Mouse (Mus musculus) heart, adult 2 months (tissue): Measurements from ENCODE around the gene Nup210l. TPM values are rescaled to one million over a fixed set of nuclear protein-coding genes. Genes with fewer than 3 reads are reported as not detected.
"Not testable (repeated sequence)": the region's sequence is repeated elsewhere in the genome, so short reads cannot be mapped to it uniquely, and the experiment has no call there.

Source experiments
- DNase-seq, 2 experiments: peaks; one replicate each; pipeline ENCODE4 v3.0.0; 2021
- H3K27ac ChIP-seq: fragments of 200-600 bp; 2 replicates; pipeline ENCODE4 v1.8.1; 2022
- H3K27me3 ChIP-seq: fragments of 200-500 bp; 2 replicates; pipeline ENCODE4 v1.6.1; 2012; ENCODE audit warnings: mild to moderate bottlenecking, low read length, inconsistent platforms, mixed read lengths; ENCODE audit not compliant: control insufficient read depth, insufficient read depth
- H3K36me3 ChIP-seq: fragments of 200-500 bp; 2 replicates; pipeline ENCODE4 v1.6.1; 2012; ENCODE audit warnings: low read length, inconsistent platforms; ENCODE audit not compliant: control insufficient read depth, insufficient read depth
- H3K4me1 ChIP-seq: fragments of 200-500 bp; 2 replicates; pipeline ENCODE4 v1.6.1; 2011; ENCODE audit warnings: low read length; ENCODE audit not compliant: control insufficient read depth, insufficient read depth
- H3K4me3 ChIP-seq: fragments of 200-600 bp; 2 replicates; pipeline ENCODE4 v1.8.1; 2022
- H3K79me2 ChIP-seq: fragments of 200-500 bp; replicated peaks from 2 replicates; pipeline ENCODE4 v1.6.1; 2012; ENCODE audit warnings: mild to moderate bottlenecking, inconsistent platforms, low read length, moderate library complexity, mixed read lengths; ENCODE audit not compliant: control insufficient read depth, insufficient read depth
- H3K9ac ChIP-seq: fragments of 200-500 bp; 2 replicates; pipeline ENCODE4 v1.6.1; 2012; ENCODE audit warnings: low read depth, mild to moderate bottlenecking, control low read depth, inconsistent platforms, low read length, mixed read lengths
- CTCF ChIP-seq: fragments of 200-600 bp; IDR thresholded peaks from 2 replicates; pipeline ENCODE4 v1.8.1; 2022; ENCODE audit warnings: antibody characterized with exemption, mild to moderate bottlenecking, moderate library complexity
- EP300 ChIP-seq: fragments of 200-500 bp; IDR thresholded peaks from 2 replicates; pipeline ENCODE4 v1.6.1; 2011; ENCODE audit warnings: low read depth, low read length, control low read depth; ENCODE audit not compliant: insufficient read depth
- POLR2A ChIP-seq: fragments of 200-500 bp; IDR thresholded peaks from 2 replicates; pipeline ENCODE4 v1.6.1; 2011; ENCODE audit warnings: mild to moderate bottlenecking, low read depth, low read length, control low read depth; ENCODE audit not compliant: insufficient read depth
- WGBS: fragments of 180-500 bp; shearing (Covaris S2); methylation state at CpG from one replicate; pipeline ENCODE4 v1.1.7; 2018; 5-methylcytosine and 5-hydroxymethylcytosine counted together
- intact Hi-C: fragments of 180-260 bp; cut with DNase I; formaldehyde crosslinking; loops from one replicate; pipeline ENCODE4 v1.15.1; 2025
- polyA plus RNA-seq: library from polyadenylated mRNA; depleted of rRNA; stranded (reverse); fragments of >200 nt; gene quantifications from 2 replicates; pipeline ENCODE4 v1.2.3, GENCODE M21; 2012
- total RNA-seq, 2 experiments: library from RNA; stranded (reverse); gene quantifications; 2 replicates each; pipeline ENCODE4 v1.2.3; 2021

Gene Nup210l
- total and polyA plus RNA-seq, 3 experiments: 0.11 to 0.14 (median 0.13) TPM

GRCm38 (mm10) chr3:90245406-90245805, 141.5 kb downstream of the Nup210l start:
- no peak overlapping the region for H3K27ac ChIP-seq
- H3K27me3 ChIP-seq: no peaks in the 10 kb centered on the region
- intact Hi-C loops: no loop called here
- no peak overlapping the region for H3K9ac ChIP-seq
- DNase-seq: no peak
- H3K4me3 ChIP-seq: no peak overlapping the region
- no peaks in the 10 kb centered on the region for H3K79me2 ChIP-seq
- 66% methylated on average over 2 of the region's 2 CpGs for WGBS
- TF ChIP-seq CTCF: no peak
- TF ChIP-seq EP300: no peak
- TF ChIP-seq POLR2A: no peak
- no peaks in the 10 kb centered on the region for H3K36me3 ChIP-seq
- H3K4me1 ChIP-seq: peaks cover 3% of the 10 kb centered on the region; the same call in 1 of the 2 replicates

- TF ChIP-seq EP300 (no peak), CTCF (no peak; the same call in 1 of the 2 replicates), POLR2A (no peak; the same call in 1 of the 2 replicates)
- Histone ChIP-seq H3K4me3 (peak overlapping the region; percentile 71), H3K27me3 (no peaks in the 10 kb centered on the region), H3K36me3 (no peaks in the 10 kb centered on the region; the same call in 1 of the 2 replicates), H3K79me2 (no peaks in the 10 kb centered on the region), H3K9ac (peak overlapping the region; percentile 79), H3K4me1 (peaks cover 4% of the 10 kb centered on the region), H3K27ac (peak overlapping the region; percentile 98)
- WGBS: 0% methylated on average over 3 of the region's 3 CpGs
- intact Hi-C loops: no loop called here
- no peak for DNase-seq
Measured at GRCm38 (mm10) chr3:90247630-90247959, 143.7 kb downstream of the Nup210l start.

GRCm38 (mm10) chr3:90247960-90248745, 144.2 kb downstream of the Nup210l start, which contains the start of gene Slc39a1:
Slc39a1 (plus strand) TSS chr3:90248172.
- DNase-seq: peak; percentile 92 to 95
- H3K36me3 ChIP-seq: no peaks in the 10 kb centered on the region; the same call in 1 of the 2 replicates
- H3K27me3 ChIP-seq: no peaks in the 10 kb centered on the region
- TF ChIP-seq CTCF (peak; percentile 42; the same call in 1 of the 2 replicates), EP300 (no peak), POLR2A (peak; percentile 88)
- peak within 1 kb of the TSS; percentile 98 for H3K27ac ChIP-seq
- peak within 1 kb of the TSS; percentile 71 for H3K4me3 ChIP-seq
- H3K9ac ChIP-seq: peak within 1 kb of the TSS; percentile 82
- under 1% methylated on average over 44 of the region's 44 CpGs for WGBS
- H3K79me2 ChIP-seq: no peaks in the 10 kb centered on the region
- peaks cover 4% of the 10 kb centered on the region for H3K4me1 ChIP-seq
- intact Hi-C loops: no loop called here

GRCm38 (mm10) chr3:90248746-90249100, 144.8 kb downstream of the Nup210l start:
- peak in 1 of 2 experiments; percentile 64 for DNase-seq
- H3K27ac ChIP-seq: peak overlapping the region; percentile 98
- H3K36me3 ChIP-seq: no peaks in the 10 kb centered on the region; the same call in 1 of the 2 replicates
- H3K4me3 ChIP-seq: peak overlapping the region; percentile 71
- peak overlapping the region; percentile 82 for H3K9ac ChIP-seq
- H3K27me3 ChIP-seq: no peaks in the 10 kb centered on the region
- intact Hi-C loops: no loop called here
- peaks cover 5% of the 10 kb centered on the region for H3K4me1 ChIP-seq
- under 1% methylated on average over 10 of the region's 10 CpGs for WGBS
- H3K79me2 ChIP-seq: no peaks in the 10 kb centered on the region
- TF ChIP-seq CTCF (no peak), POLR2A (0 out of 2 replicates have a peak, but pooled peaks have one; percentile 7), EP300 (0 out of 2 replicates have a peak, but pooled peaks have one; percentile 8)

- Histone ChIP-seq H3K79me2 (peaks cover 3% of the 10 kb centered on the region; the same call in 1 of the 2 replicates), H3K36me3 (no peaks in the 10 kb centered on the region; the same call in 1 of the 2 replicates), H3K27me3 (no peaks in the 10 kb centered on the region), H3K27ac (no peak overlapping the region), H3K9ac (no peak overlapping the region), H3K4me3 (no peak overlapping the region), H3K4me1 (peaks cover 8% of the 10 kb centered on the region)
- TF ChIP-seq CTCF: no peak
- intact Hi-C loops: no loop called here
- DNase-seq: no peak
- 55% methylated on average over 6 of the region's 6 CpGs for WGBS
Measured at GRCm38 (mm10) chr3:90250791-90251190, 146.9 kb downstream of the Nup210l start.

- H3K27me3 ChIP-seq, H3K4me3 ChIP-seq, H3K4me1 ChIP-seq, H3K36me3 ChIP-seq, intact Hi-C loops, H3K27ac ChIP-seq, H3K9ac ChIP-seq, DNase-seq, H3K79me2 ChIP-seq: not testable (repeated sequence)
- 81% methylated on average over 11 of the region's 12 CpGs for WGBS
Measured at GRCm38 (mm10) chr3:90251731-90252226, 147.8 kb downstream of the Nup210l start.

- H3K36me3 ChIP-seq, intact Hi-C loops, DNase-seq, H3K9ac ChIP-seq, H3K79me2 ChIP-seq, H3K27ac ChIP-seq, H3K4me1 ChIP-seq, H3K4me3 ChIP-seq, H3K27me3 ChIP-seq: not testable (repeated sequence)
- 67% methylated on average over 2 of the region's 2 CpGs for WGBS
Measured at GRCm38 (mm10) chr3:90252659-90253058, 148.7 kb downstream of the Nup210l start.

GRCm38 (mm10) chr3:90253174-90253573, 149.2 kb downstream of the Nup210l start:
- H3K9ac ChIP-seq, H3K79me2 ChIP-seq, H3K4me3 ChIP-seq, H3K27me3 ChIP-seq, H3K36me3 ChIP-seq, H3K4me1 ChIP-seq, intact Hi-C loops, H3K27ac ChIP-seq, DNase-seq: not testable (repeated sequence)
- WGBS: 68% methylated on average over 1 of the region's 1 CpGs
